Comparison of ENCODE assay signal across 11 mouse cellular contexts in the genomic region with DNA sequence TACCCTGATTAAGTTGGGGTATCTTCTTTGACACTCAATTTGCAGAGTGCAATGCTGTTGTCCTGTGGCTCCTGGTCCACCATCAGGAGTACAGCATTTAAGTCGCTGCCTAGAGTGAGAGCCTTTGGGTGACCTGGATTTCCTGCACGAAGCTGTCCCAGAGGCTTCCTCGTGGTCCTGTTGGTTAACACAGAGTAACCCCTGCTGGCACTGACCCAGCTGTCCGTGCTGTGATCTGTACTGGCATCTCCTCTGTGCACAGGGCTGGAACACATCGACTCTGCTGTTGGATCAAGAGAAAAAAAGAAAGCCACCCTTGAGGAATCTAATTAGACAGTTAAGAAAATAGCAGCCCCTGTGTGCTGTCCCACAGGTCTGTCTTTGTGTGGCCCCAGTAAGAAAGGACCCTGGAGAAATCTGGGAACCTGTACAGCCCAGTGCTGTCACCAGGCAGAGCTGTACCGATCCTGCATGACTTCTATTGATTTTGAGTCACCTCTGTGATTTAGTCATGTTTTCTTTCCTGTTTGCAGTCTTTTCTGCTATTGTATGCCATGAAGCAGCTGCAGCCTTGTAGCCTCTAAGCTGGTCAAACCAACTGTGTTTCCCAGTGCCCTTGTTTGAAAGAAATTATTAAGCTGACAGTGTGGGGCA.
DNase-seq lines count a peak whose midpoint lies in the region; TF ChIP-seq lines count a peak whose summit lies in the region.
"Had no signal": no experiment of that assay in that cellular context is flagged by ENCODE, and none has a peak within 500 bp of the region (broad histone marks: within the 10 kb centered on the region; RNA-seq: fewer than 3 reads in every experiment).

No protein-coding gene starts in this region.

- H3K79me2 ChIP-seq in heart, adult 2 months (replicated peaks; ENCODE audit: control insufficient read depth, insufficient read depth, low read length) = no peaks in the 10 kb centered on the region

- TF ChIP-seq CTCF in heart, adult 2 months (IDR thresholded peaks at IDR 0.05) = no peak

- 23% methylated on average over 6 of the region's 6 CpGs for WGBS in heart, adult 2 months

- no peak overlapping the region for H3K27ac ChIP-seq in heart, adult 2 months
- H3K27ac ChIP-seq: intestine, embryonic 15.5 days; liver, embryonic 15.5 days had no signal

- H3K4me3 ChIP-seq in heart, adult 2 months = no peak overlapping the region
- H3K4me3 ChIP-seq: erythroblast, embryonic 14.5 days; intestine, embryonic 15.5 days; liver, embryonic 15.5 days had no signal

- H3K36me3 ChIP-seq in heart, adult 2 months (ENCODE audit: control insufficient read depth, insufficient read depth, low read length) = no peaks in the 10 kb centered on the region
- H3K36me3 ChIP-seq: intestine, embryonic 15.5 days; liver, embryonic 15.5 days had no signal

- DNase-seq in heart, adult 11 months = peak; percentile 61
- no peak for DNase-seq in heart, adult 8-10 months (ENCODE audit: low spot score)
- DNase-seq in MN1 (ENCODE audit: low spot score) = peak; percentile 30
- DNase-seq in brain, adult 2 months (ENCODE audit: low read depth, low spot score) = peak; percentile 20
- peak; percentile 70 for DNase-seq in retina, postnatal 1 day
- DNase-seq in thymus, postnatal 10 days (ENCODE audit: low spot score in 2 of 2) = no peak
- no peak for DNase-seq in heart, adult 2 months
- DNase-seq: right cerebral cortex, adult 18-20 months had no signal

- no peak overlapping the region for H3K9ac ChIP-seq in heart, adult 2 months (ENCODE audit: low read depth, low read length)
- H3K9ac ChIP-seq: intestine, embryonic 15.5 days; liver, embryonic 15.5 days had no signal

- H3K4me1 ChIP-seq in heart, adult 2 months (ENCODE audit: control insufficient read depth, insufficient read depth, low read length) = no peaks in the 10 kb centered on the region
- H3K4me1 ChIP-seq: intestine, embryonic 15.5 days; liver, embryonic 15.5 days had no signal

- intact Hi-C loops in heart, adult 2 months (cut with DNase I) = no loop called here

- no peak for TF ChIP-seq EP300 in heart, adult 2 months (IDR thresholded peaks at IDR 0.05; ENCODE audit: insufficient read depth, low read depth, low read length)

- no peak for TF ChIP-seq POLR2A in heart, adult 2 months (IDR thresholded peaks at IDR 0.05; ENCODE audit: insufficient read depth, low read depth, low read length)

- H3K27me3 ChIP-seq in heart, adult 2 months (ENCODE audit: control insufficient read depth, insufficient read depth, low read length) = no peaks in the 10 kb centered on the region
- H3K27me3 ChIP-seq: liver, embryonic 15.5 days had no signal

Comparison
In these comparisons a context has a peak if more than half of its experiments do, and no peak if none do; other contexts are left out.
1. DNase-seq: peak in heart, adult 11 months (single experiment), MN1 (single experiment), brain, adult 2 months (single experiment) and retina, postnatal 1 day (single experiment); none in heart, adult 8-10 months (single experiment), thymus, postnatal 10 days (0 of 2) and heart, adult 2 months (0 of 2).